27 mouse cellular contexts compared by ENCODE assay signal in the genomic region with DNA sequence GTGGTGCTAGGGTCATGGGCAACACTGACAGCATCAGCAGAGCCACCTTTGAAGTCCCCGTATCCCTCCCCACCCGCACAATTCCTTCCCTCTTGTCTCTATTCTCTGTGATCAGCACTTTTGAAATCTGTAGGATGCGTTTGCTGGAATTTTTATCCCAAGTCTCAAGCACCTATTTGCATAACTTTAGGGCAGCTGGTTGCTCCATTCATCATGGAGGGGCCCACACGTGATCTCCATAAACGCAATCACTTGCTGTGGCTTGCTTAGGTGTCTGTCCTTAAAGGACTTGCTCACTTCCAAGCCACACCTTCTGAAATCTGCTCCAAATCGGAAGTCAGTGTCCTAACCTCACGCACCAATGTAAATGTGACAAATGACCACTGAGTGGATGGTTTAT.
A peak's percentile ranks its signal among the peaks of the same experiment; 100 is the strongest.
DNase-seq lines count a peak whose midpoint lies in the region; ATAC-seq and TF ChIP-seq lines count a peak whose summit lies in the region.
"Had no signal": no experiment of that assay in that cellular context is flagged by ENCODE, and none has a peak within 500 bp of the region (broad histone marks: within the 10 kb centered on the region; RNA-seq: fewer than 3 reads in every experiment).

No protein-coding gene starts in this region.

- H3K4me2 ChIP-seq in forebrain, embryonic 13.5 days: no peak overlapping the region
- no peak overlapping the region for H3K4me2 ChIP-seq in forebrain, embryonic 12.5 days
- H3K4me2 ChIP-seq: embryonic facial prominence, embryonic 13.5 days; embryonic facial prominence, embryonic 15.5 days had no signal

- no peak for TF ChIP-seq POLR2A in brain, embryonic 14.5 days (IDR thresholded peaks at IDR 0.05; ENCODE audit: borderline replicate concordance, extremely low read depth, insufficient read depth, insufficient read length, poor library complexity, severe bottlenecking)

- no peaks in the 10 kb centered on the region for H3K9me3 ChIP-seq in forebrain, embryonic 13.5 days (replicated peaks)
- H3K9me3 ChIP-seq in forebrain, embryonic 12.5 days: no peaks in the 10 kb centered on the region
- H3K9me3 ChIP-seq: embryonic facial prominence, embryonic 13.5 days; embryonic facial prominence, embryonic 15.5 days; forebrain, embryonic 10.5 days; G1E had no signal

- H3K27ac ChIP-seq in forebrain, embryonic 13.5 days: no peak overlapping the region
- no peak overlapping the region for H3K27ac ChIP-seq in forebrain, embryonic 12.5 days
- H3K27ac ChIP-seq: embryonic facial prominence, embryonic 13.5 days; forebrain, embryonic 10.5 days had no signal

- WGBS in forebrain, embryonic 13.5 days: 66% methylated on average over 7 of the region's 7 CpGs
- 64% methylated on average over 7 of the region's 7 CpGs for WGBS in forebrain, embryonic 12.5 days

- no peaks in the 10 kb centered on the region for H3K36me3 ChIP-seq in forebrain, embryonic 13.5 days (ENCODE audit: poor library complexity, severe bottlenecking)
- H3K36me3 ChIP-seq in forebrain, embryonic 12.5 days (replicated peaks): no peaks in the 10 kb centered on the region
- H3K36me3 ChIP-seq: embryonic facial prominence, embryonic 13.5 days; embryonic facial prominence, embryonic 15.5 days; forebrain, embryonic 10.5 days; G1E had no signal

- H3K4me1 ChIP-seq in forebrain, embryonic 13.5 days: no peaks in the 10 kb centered on the region
- H3K4me1 ChIP-seq in forebrain, embryonic 12.5 days: peaks cover 5% of the 10 kb centered on the region; the same call in 1 of the 2 replicates

- peak; percentile 33; the same call in 1 of the 2 replicates for ATAC-seq in forebrain, embryonic 13.5 days
- ATAC-seq in forebrain, embryonic 12.5 days (ENCODE audit: low FRiP score): no peak
- ATAC-seq: activated CD4-positive, CD25-positive, alpha-beta regulatory T cell, adult 4 months; CD4-positive, CD25-positive, alpha-beta regulatory T cell, adult 4 months; forebrain, embryonic 14.5 days; forebrain, embryonic 16.5 days; Patski had no signal

- no peaks in the 10 kb centered on the region for H3K27me3 ChIP-seq in forebrain, embryonic 13.5 days
- H3K27me3 ChIP-seq in forebrain, embryonic 12.5 days: no peaks in the 10 kb centered on the region
- H3K27me3 ChIP-seq: embryonic facial prominence, embryonic 13.5 days; embryonic facial prominence, embryonic 15.5 days; Patski had no signal

- no peak overlapping the region for H3K4me3 ChIP-seq in forebrain, embryonic 13.5 days
- H3K4me3 ChIP-seq in forebrain, embryonic 12.5 days (replicated peaks): no peak overlapping the region
- H3K4me3 ChIP-seq: embryonic facial prominence, embryonic 13.5 days; embryonic facial prominence, embryonic 15.5 days; erythroblast, embryonic 14.5 days; forebrain, embryonic 10.5 days had no signal

- no peak overlapping the region for H3K9ac ChIP-seq in forebrain, embryonic 13.5 days
- no peak overlapping the region for H3K9ac ChIP-seq in forebrain, embryonic 12.5 days
- H3K9ac ChIP-seq: embryonic facial prominence, embryonic 13.5 days; embryonic facial prominence, embryonic 15.5 days had no signal

- TF ChIP-seq CTCF in brain, embryonic 14.5 days (IDR thresholded peaks at IDR 0.05; ENCODE audit: borderline replicate concordance, extremely low read depth, insufficient read depth, insufficient read length): no peak

- peak; percentile 66 for DNase-seq in R1 (ENCODE audit: low read depth, low spot score)
- DNase-seq in brain, embryonic 14.5 days (ENCODE audit: low read depth): peak; percentile 24
- DNase-seq in left cerebral cortex, adult 8-10 months (ENCODE audit: low spot score in 2 of 2): no peak
- DNase-seq in adrenal gland, adult (ENCODE audit: inconsistent age in 2 of 2, low spot score in 1 of 2): no peak
- DNase-seq: adrenal gland, adult 2 months; adrenal gland, postnatal 10 days; adrenal gland, postnatal 36 days; B cell, adult 2 months; cerebellum, adult 11 months; cerebellum, adult 18-20 months; cerebellum, adult 8-10 months; cerebellum, adult 9-11 months; cerebellum, postnatal 14 days; cerebellum, postnatal 36 days; embryo, embryonic 11 days had no signal

Comparison
In these comparisons a context has a peak if more than half of its experiments do, and no peak if none do; other contexts are left out.
1. DNase-seq: peak in R1 (single experiment) and brain, embryonic 14.5 days (single experiment); none in left cerebral cortex, adult 8-10 months (0 of 2) and adrenal gland, adult (0 of 2).